Mouse (Mus musculus) urinary bladder, postnatal 25 days (tissue): ENCODE results near the gene Mrpl22.
A peak's percentile ranks its signal among the peaks of the same experiment; 100 is the strongest.
"Not testable (repeated sequence)": the region's sequence is repeated elsewhere in the genome, so short reads cannot be mapped to it uniquely, and the experiment has no call there.

ENCODE experiments used
- DNase-seq: peaks from one replicate; pipeline ENCODE4 v3.0.0; 2022; ENCODE audit warnings: low spot score

Mrpl22 gene

GRCm38 (mm10) chr11:58180756-58181155, 9.3 kb downstream of the Mrpl22 start:
- no peak for DNase-seq

GRCm38 (mm10) chr11:58183579-58183978, 12.1 kb downstream of the Mrpl22 start:
- DNase-seq, result no peak

- DNase-seq, result no peak
Observed at GRCm38 (mm10) chr11:58189675-58190074, 18.2 kb downstream of the Mrpl22 start.

GRCm38 (mm10) chr11:58193326-58193725, 21.9 kb downstream of the Mrpl22 start:
- DNase-seq, result no peak

DNA sequence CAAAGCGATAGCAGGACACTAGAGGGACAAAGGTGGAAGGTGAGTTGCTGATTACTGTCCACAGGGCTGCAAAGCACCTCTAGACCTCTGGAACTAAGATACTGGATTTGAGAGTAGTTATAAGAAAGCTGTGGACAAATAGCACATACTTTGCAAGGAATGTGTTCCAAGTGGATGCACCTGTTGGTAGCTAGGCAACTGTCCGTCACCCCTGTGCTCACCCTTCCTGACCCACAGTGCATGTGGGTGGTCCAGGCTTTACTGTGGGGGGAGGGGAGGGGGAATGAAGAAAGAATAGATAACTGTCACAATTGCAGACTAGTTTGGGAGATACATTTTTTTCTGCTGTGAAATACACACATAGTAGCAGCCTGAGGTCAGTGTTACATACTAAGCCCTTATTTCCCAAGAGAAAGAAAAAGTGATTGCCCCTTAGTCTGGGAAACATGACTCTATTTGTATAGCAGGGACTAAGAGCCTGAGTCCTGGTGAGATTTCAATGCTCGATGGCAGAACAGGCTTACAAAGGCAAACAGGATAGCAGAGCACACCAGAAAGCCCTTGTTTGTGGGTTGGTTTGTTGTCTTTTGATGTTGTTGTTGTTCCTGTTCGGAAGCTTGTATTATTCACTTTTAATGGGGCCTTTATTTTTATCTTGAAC, 22.5 kb downstream of the Mrpl22 start:
- DNase-seq, result no peak

DNA sequence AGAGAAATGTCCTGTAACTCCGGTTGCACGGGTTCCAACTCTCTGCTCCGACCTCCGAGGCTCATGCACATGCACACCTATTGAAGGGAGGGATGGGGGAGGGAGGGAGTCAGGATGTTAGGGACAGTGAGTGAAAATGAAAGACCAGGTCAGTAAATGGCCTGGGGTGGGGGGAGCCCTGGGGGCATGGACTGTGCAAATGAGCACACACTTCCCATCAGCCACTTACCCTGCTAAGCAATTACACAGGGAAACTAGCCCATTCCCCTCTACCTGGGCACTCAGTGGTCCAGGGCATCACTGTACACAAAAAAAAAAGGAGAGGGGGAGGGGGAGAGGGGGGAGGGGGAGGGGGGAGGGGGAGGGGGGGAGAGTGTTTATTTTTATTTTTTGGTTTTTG, 27.2 kb downstream of the Mrpl22 start:
- DNase-seq, result no peak

GRCm38 (mm10) chr11:58199229-58200037, 28.0 kb downstream of the Mrpl22 start, which contains the start of the genes Igtp and Irgm2:
TSS of gene Igtp (plus strand) at chr11:58199556.
TSS of gene Irgm2 (plus strand) at chr11:58199618.
- DNase-seq, result peak; percentile 74

GRCm38 (mm10) chr11:58200226-58200625, 28.8 kb downstream of the Mrpl22 start:
- no peak for DNase-seq

GRCm38 (mm10) chr11:58201052-58201451, 29.6 kb downstream of the Mrpl22 start:
- DNase-seq, result no peak

- DNase-seq, result no peak
Observed at GRCm38 (mm10) chr11:58210321-58210886, 38.9 kb downstream of the Mrpl22 start.

DNA sequence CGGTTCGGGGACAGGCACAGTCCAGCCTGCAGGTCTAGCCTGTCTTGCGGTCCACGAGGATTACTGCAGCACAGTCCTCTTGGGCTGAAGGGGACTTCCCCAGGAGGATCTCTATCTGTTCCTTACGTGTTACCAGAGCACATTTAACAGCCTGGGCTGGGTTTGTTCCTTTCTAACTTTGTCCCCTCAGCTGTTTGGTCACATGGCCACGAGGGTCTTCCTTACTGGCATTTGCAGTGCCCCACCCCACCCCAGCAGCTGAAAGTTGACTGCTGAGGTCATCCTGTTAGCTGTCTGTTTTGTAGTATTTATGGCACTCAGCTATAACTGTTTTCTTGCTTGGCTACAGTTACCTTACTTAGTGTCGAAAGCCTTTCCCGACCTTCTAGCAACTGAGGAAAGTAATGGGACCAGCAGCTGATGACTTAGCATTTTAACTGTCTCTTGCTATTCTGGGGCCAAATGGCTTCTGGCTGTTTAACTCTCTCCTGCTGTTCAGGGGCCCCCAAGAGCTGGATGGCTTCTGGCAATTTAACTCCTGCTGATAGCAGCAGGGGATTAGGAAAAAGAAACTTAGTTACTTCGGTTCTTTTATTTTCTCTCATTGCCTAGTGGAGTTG, 39.7 kb downstream of the Mrpl22 start:
- DNase-seq, result no peak

GRCm38 (mm10) chr11:58211682-58212067, 40.2 kb downstream of the Mrpl22 start:
- no peak for DNase-seq

- DNase-seq, result no peak
Observed at GRCm38 (mm10) chr11:58213673-58214342, 42.3 kb downstream of the Mrpl22 start.

DNA sequence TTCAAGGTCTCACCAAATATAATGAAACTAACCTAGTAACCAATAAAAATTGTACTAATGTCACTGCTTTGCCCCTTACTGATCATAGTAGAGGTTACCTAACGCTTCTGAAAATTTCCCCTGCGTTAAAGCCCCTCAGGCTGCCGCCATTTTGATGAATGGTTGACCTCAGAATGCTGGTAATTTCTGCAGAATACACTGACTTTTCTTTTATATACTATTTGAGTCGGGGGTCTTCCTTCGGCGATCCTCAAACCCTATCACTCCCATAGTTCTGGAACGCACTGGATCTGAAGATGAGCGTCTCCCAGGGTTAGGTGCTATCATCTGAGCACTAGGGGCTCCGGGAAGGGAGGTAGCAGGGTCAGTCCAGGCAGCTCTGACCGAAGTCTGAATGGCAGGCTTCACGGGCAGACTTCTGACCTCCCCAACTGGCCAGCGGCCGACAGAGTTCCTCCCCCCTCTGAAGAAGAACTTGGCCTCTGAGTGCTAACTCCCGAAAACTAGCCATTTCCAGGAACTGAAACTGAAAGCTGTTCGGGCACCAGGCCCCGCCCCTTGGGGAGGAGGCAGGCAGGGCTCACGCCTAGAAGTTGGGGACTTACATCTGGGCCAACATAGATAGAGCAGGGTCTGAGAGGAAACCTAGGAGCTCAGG, 43.1 kb downstream of the Mrpl22 start:
- peak; percentile 78 for DNase-seq

GRCm38 (mm10) chr11:58215049-58215430, 43.6 kb downstream of the Mrpl22 start:
- not testable (repeated sequence) for DNase-seq

- no peak for DNase-seq
Observed at GRCm38 (mm10) chr11:58215814-58216213, 44.4 kb downstream of the Mrpl22 start.

- DNase-seq, result no peak
Observed at GRCm38 (mm10) chr11:58216823-58217222, 45.4 kb downstream of the Mrpl22 start.

DNA sequence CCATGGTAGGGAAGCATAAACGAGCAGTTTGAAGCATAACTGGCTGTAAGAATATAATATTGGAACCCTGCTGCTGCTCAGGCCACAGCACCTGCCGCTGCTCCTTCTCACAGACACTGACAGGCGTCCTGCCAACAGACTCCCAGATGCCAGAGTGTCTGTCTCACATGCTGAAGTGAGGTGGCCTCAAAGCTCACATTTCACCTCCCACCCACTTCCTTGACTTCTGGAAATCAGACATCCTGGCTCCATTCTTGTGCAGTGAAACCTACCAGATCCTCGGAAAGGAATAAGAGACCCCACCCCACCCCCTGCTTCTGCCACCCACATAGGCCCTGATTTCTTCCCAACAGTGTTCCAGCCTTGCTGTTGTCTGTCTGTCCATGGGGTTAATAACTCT, 52.3 kb downstream of the Mrpl22 start:
- DNase-seq, result no peak

DNA sequence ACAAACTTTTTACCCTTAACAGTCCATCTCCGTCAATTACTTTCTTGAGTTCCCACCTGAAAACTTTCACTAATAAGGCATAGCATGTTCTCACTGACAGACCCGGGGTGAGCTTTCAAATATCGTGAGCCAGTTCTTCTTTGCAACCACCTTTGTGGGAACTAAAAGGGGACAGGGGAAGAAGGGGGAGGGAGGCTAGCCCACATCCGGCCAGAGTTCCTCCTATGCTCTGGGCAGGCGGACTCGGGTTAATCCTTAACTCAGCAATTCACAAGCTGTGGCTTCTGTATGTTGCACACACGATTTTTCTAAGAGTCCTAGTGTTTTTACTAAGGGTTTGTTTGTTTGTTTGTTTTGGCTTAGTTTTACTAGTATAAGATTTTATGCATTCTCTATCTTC, 52.9 kb downstream of the Mrpl22 start:
- DNase-seq, result no peak

DNA sequence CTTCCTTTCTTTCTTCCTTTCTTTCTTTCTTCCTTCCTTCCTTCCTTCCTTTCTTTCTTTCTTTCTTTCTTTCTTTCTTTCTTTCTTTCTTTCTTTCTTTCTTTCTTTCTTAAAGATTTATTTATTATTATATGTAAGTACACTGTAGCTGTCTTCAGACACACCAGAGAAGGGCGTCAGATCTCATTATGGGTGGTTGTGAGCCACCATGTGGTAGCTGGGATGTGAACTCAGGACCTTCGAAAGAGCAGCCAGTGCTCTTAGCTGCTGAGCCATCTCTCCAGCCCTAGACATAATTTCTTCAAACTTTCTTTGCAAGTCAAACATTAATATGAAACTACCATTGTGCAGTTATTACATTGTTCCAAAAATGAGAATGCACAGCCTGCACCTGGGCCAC, 53.4 kb downstream of the Mrpl22 start:
- DNase-seq, result not testable (repeated sequence)

DNA sequence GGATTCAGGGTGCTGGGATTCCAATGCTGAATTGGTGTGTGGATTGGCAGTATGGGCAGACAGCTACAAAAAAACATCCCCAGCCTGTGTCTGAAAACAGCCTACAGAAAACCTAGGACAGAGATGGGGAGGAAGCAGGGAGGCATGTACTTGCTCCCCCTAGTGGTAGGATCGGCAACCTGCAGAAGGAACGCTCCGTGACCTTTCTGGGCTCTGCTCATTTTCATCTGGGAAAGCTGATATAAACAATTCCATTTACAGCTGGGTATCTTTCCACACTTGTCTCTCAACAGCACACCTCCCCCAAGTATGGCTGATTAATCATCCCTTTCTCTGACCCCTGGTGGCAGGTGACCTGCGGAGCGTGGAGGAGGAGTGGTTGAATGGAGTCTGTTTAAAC, 54.2 kb downstream of the Mrpl22 start:
- DNase-seq, result peak; percentile 63

- no peak for DNase-seq
Observed at GRCm38 (mm10) chr11:58226425-58226824, 55.0 kb downstream of the Mrpl22 start.
